Mouse (Mus musculus): ENCODE data around the gene Zscan21. TPM values are rescaled to one million over a fixed set of nuclear protein-coding genes. Genes with fewer than 3 reads are reported as not detected.
"Not testable (repeated sequence)": the region's sequence is repeated elsewhere in the genome, so short reads cannot be mapped to it uniquely, and the experiment has no call there.

Zscan21 gene
- polyA plus RNA-seq, 1 experiment from 2014 or later: 58.1 TPM

DNA sequence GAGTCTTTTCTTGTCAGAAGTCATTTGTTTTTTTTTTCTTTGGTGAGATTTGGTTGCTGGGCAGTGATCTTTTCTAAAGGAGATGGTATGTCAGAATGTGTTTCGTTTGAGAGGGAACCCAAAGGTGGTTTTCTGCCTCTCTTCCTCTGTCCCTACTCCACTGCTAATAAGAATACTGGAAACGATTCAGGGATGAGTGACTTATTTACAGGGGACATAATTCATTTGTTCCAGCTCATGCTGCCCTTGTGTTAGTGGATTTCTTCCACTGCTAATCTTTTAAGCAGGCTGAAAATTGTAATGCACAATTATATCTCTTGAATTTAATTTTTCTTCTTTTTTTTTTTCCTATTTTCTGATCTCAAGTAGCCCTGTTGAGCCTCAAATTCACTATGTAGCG is 29.9 kb upstream of the Zscan21 start:
- no peak for ATAC-seq (ENCODE audit: insufficient number of reproducible peaks, low FRiP score, low TSS enrichment, low read depth)
- Histone ChIP-seq H3K27me3 (no peaks in the 10 kb centered on the region; the same call in 1 of the 2 replicates), H3K27ac (replicated peaks) (no peak overlapping the region), H3K4me3 (replicated peaks) (no peak overlapping the region), H3K9me3 (replicated peaks) (no peaks in the 10 kb centered on the region), H3K36me3 (peaks cover 4% of the 10 kb centered on the region; the same call in 1 of the 2 replicates), H3K4me1 (peaks cover 8% of the 10 kb centered on the region; the same call in 1 of the 2 replicates), H3K4me2 (replicated peaks) (no peak overlapping the region), H3K9ac (no peak overlapping the region)
- WGBS: 81% methylated on average over 3 of the region's 3 CpGs

DNA sequence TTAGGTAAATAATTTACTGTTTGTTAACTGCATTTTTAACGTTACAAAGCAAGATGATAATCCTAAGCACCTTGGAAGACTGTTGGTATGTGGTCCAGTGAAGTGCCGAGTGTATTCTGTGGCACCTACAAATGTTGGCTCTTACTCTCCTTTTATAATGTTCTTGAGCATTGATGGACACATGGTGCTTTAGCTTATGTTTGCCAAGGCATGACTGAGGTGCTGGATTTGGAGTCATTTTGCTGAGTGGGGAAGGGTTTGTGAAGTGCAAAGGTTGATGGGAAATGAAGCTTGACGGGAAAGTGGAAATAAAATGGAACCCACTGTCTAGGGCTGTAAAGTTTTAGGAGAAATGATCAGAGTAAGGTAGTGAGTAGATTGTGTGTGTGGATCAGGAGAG is 28.3 kb upstream of the Zscan21 start:
- Histone ChIP-seq H3K4me1 (peaks cover 8% of the 10 kb centered on the region; the same call in 1 of the 2 replicates), H3K9ac (no peak overlapping the region), H3K4me3 (replicated peaks) (no peak overlapping the region), H3K27me3 (no peaks in the 10 kb centered on the region), H3K4me2 (replicated peaks) (no peak overlapping the region), H3K27ac (replicated peaks) (no peak overlapping the region), H3K36me3 (peaks cover 10% of the 10 kb centered on the region), H3K9me3 (replicated peaks) (no peaks in the 10 kb centered on the region)
- 86% methylated on average over 3 of the region's 3 CpGs for WGBS
- ATAC-seq (ENCODE audit: insufficient number of reproducible peaks, low FRiP score, low TSS enrichment, low read depth): no peak

DNA sequence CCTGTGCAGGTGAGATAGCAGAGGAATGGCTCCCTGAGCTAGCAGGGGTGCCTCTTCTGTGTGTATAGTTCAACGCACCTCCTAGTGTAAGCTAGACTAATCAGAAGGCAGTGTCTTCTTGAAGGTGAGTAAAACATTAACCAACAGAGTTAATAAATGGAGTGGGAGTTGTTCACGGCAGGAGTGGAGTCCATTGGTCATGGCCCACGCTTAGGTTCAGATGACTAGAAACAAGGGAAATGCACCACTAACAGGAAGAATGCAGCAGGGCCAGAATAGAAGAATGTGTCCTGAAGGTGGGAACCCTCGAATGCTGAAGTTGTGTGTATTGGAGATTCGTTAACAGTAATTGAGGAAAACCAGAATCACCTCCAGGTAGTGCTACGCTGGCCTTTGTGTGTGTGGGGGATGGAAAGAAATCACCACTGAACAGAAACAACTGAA is 27.6 kb upstream of the Zscan21 start:
- no peak overlapping the region for H3K4me2 ChIP-seq (replicated peaks)
- no peaks in the 10 kb centered on the region for H3K9me3 ChIP-seq (replicated peaks)
- 87% methylated on average over 6 of the region's 6 CpGs for WGBS
- H3K27ac ChIP-seq (replicated peaks): no peak overlapping the region
- ATAC-seq (ENCODE audit: insufficient number of reproducible peaks, low FRiP score, low TSS enrichment, low read depth): no peak
- H3K27me3 ChIP-seq: no peaks in the 10 kb centered on the region
- no peak overlapping the region for H3K9ac ChIP-seq
- H3K36me3 ChIP-seq: peaks cover 17% of the 10 kb centered on the region
- peaks cover 8% of the 10 kb centered on the region; the same call in 1 of the 2 replicates for H3K4me1 ChIP-seq
- no peak overlapping the region for H3K4me3 ChIP-seq (replicated peaks)

DNA sequence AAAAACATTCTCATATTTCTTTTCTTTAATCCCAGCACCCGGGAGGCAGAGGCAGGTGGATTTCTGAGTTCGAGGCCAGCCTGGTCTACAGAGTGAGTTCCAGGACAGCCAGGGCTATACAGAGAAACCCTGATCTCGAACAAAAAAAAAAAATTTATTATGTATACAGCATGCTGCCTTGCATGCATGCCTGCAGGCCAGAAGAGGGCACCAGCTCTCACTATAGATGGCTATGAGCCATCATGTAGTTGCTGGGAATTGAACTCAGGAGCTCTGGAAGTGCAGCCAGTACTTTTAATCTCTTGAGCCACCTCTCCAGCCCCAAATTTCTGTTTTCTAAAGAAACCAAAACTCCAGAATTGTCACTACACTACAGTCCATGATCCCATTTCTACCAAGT is 26.4 kb upstream of the Zscan21 start:
- H3K36me3 ChIP-seq: peaks cover 26% of the 10 kb centered on the region
- H3K27me3 ChIP-seq: no peaks in the 10 kb centered on the region

DNA sequence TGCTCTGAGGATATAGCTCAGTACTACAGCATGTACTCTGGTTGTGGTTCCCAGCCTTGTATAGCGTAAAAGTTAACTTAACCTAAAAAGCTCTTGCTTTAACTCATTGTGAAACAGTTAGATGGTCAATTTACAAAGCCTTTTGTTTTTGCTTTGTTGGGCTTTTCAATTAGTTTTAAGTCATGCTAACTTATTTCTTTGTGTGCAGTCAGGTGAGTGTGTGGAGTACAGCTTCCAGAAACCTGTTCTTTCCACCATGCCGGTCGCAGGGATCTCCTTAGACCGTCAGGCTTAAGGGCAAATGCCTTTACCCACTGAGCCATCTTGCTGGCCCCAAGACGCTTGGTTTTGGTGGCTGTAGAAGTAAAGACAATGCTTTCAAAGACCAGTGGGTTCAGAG is 26.0 kb upstream of the Zscan21 start:
- Histone ChIP-seq H3K4me2 (replicated peaks) (no peak overlapping the region), H3K27me3 (no peaks in the 10 kb centered on the region), H3K27ac (replicated peaks) (no peak overlapping the region), H3K36me3 (peaks cover 28% of the 10 kb centered on the region), H3K9ac (no peak overlapping the region), H3K4me3 (replicated peaks) (no peak overlapping the region), H3K9me3 (replicated peaks) (no peaks in the 10 kb centered on the region), H3K4me1 (peaks cover 8% of the 10 kb centered on the region; the same call in 1 of the 2 replicates)
- 94% methylated on average over 5 of the region's 5 CpGs for WGBS
- no peak for ATAC-seq (ENCODE audit: insufficient number of reproducible peaks, low FRiP score, low TSS enrichment, low read depth)

More for the DNA sequence above, 26.4 kb upstream of the Zscan21 start:
- H3K4me1 ChIP-seq: peaks cover 8% of the 10 kb centered on the region; the same call in 1 of the 2 replicates
- no peak overlapping the region for H3K27ac ChIP-seq (replicated peaks)
- ATAC-seq (ENCODE audit: insufficient number of reproducible peaks, low FRiP score, low TSS enrichment, low read depth): no peak
- H3K4me2 ChIP-seq (replicated peaks): no peak overlapping the region
- WGBS: 74% methylated on average over 3 of the region's 3 CpGs
- no peaks in the 10 kb centered on the region for H3K9me3 ChIP-seq (replicated peaks)
- no peak overlapping the region for H3K9ac ChIP-seq
- no peak overlapping the region for H3K4me3 ChIP-seq (replicated peaks)

DNA sequence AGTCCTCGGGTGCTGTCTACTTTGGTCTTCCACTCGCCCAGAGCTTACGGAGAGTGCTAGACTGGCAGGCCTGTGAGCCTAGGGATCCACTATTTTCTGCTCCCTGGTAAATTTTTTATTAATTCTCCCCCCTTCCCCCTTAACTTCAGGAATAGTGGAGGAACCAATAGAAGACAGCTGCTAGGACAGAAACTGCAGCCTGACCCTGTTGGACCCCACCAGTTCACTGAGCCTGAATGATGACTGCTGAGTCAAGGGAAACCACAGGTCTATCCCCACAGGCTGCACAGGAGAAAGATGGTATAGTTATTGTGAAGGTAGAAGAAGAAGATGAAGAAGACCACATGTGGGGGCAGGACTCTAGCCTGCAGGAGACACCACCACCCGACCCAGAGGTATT is 23.9 kb upstream of the Zscan21 start:
- ATAC-seq (ENCODE audit: insufficient number of reproducible peaks, low FRiP score, low TSS enrichment, low read depth): no peak
- Histone ChIP-seq H3K36me3 (peaks cover 49% of the 10 kb centered on the region), H3K27me3 (no peaks in the 10 kb centered on the region), H3K9me3 (replicated peaks) (no peaks in the 10 kb centered on the region), H3K9ac (no peak overlapping the region), H3K4me3 (replicated peaks) (no peak overlapping the region), H3K4me2 (replicated peaks) (no peak overlapping the region), H3K4me1 (no peaks in the 10 kb centered on the region), H3K27ac (replicated peaks) (no peak overlapping the region)
- WGBS: 95% methylated on average over 4 of the region's 4 CpGs

DNA sequence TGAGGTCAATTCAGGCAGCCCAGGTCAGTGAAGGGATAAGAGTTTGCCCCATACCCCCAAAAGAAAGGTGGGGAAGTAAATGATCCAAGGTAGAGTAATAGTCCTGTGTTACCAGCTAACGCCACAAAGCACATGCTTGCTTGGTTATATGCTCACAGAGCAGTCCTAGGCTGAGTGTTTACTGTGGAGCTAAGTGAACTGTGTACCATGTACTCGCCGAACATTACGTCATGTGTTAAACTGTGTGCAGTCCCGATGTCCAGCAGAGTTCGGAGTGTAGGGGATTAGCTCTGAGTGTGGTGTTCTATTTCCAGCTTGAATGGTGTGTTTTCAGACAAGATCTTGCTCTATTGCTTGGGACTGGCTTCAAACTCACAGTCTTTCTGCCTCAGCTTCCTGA is 22.2 kb upstream of the Zscan21 start:
- no peak overlapping the region for H3K4me2 ChIP-seq (replicated peaks)
- 94% methylated on average over 6 of the region's 6 CpGs for WGBS
- no peak overlapping the region for H3K9ac ChIP-seq
- no peak overlapping the region for H3K27ac ChIP-seq (replicated peaks)
- no peaks in the 10 kb centered on the region for H3K4me1 ChIP-seq
- H3K36me3 ChIP-seq: peaks cover 62% of the 10 kb centered on the region
- no peaks in the 10 kb centered on the region for H3K9me3 ChIP-seq (replicated peaks)
- no peaks in the 10 kb centered on the region for H3K27me3 ChIP-seq
- ATAC-seq (ENCODE audit: insufficient number of reproducible peaks, low FRiP score, low TSS enrichment, low read depth): no peak
- H3K4me3 ChIP-seq (replicated peaks): no peak overlapping the region

DNA sequence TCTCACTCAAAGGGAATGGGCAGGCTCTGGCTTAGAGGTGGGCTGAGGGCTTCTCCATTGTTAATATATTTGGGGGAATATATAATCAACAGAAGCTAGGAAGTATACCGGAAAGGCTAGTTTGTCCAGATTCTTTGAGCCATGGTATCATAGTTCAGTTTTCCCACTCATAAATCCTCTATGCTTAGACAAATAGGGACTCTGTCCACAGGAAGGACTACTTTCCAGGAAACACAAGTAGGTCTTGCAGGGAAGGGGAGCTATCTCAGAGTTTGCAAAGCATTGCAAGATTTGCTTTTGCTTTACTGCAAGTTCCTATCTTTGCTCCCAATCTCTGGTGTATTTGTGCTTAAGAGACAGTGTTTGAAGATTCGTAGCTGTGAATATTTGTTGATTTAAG is 11.7 kb upstream of the Zscan21 start:
- ATAC-seq (ENCODE audit: insufficient number of reproducible peaks, low FRiP score, low TSS enrichment, low read depth): no peak
- Histone ChIP-seq H3K4me3 (replicated peaks) (no peak overlapping the region), H3K27me3 (no peaks in the 10 kb centered on the region), H3K9ac (no peak overlapping the region), H3K9me3 (replicated peaks) (no peaks in the 10 kb centered on the region), H3K4me2 (replicated peaks) (no peak overlapping the region), H3K36me3 (peaks cover 55% of the 10 kb centered on the region), H3K27ac (replicated peaks) (no peak overlapping the region), H3K4me1 (no peaks in the 10 kb centered on the region)
- 88% methylated on average over 2 of the region's 2 CpGs for WGBS

DNA sequence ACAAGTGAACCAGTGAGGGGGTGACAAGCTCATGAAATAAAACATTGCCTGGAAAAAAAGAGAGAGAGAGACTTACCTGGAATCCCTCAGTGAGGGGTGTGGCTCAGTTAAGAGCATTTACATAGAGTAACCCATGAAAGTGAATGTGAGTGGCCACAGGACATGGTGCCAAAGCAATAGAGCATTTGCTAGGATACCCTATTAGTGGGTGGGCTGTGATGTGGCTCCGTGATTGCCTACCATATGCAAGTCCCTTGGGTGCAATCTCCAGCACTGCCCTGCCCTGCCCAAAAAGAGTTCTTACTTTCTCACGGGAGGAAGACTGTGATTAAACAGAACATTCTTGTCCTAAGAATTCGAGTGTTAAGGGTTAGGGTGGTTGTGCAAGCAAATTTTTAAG is 9.6 kb upstream of the Zscan21 start:
- no peak for ATAC-seq (ENCODE audit: insufficient number of reproducible peaks, low FRiP score, low TSS enrichment, low read depth)
- H3K4me2 ChIP-seq (replicated peaks): no peak overlapping the region
- peaks cover 34% of the 10 kb centered on the region for H3K36me3 ChIP-seq
- no peaks in the 10 kb centered on the region for H3K4me1 ChIP-seq
- no peak overlapping the region for H3K27ac ChIP-seq (replicated peaks)
- H3K4me3 ChIP-seq (replicated peaks): no peak overlapping the region
- no peak overlapping the region for H3K9ac ChIP-seq
- no peaks in the 10 kb centered on the region for H3K9me3 ChIP-seq (replicated peaks)
- H3K27me3 ChIP-seq: no peaks in the 10 kb centered on the region
- WGBS: 58% methylated on average over 3 of the region's 3 CpGs

DNA sequence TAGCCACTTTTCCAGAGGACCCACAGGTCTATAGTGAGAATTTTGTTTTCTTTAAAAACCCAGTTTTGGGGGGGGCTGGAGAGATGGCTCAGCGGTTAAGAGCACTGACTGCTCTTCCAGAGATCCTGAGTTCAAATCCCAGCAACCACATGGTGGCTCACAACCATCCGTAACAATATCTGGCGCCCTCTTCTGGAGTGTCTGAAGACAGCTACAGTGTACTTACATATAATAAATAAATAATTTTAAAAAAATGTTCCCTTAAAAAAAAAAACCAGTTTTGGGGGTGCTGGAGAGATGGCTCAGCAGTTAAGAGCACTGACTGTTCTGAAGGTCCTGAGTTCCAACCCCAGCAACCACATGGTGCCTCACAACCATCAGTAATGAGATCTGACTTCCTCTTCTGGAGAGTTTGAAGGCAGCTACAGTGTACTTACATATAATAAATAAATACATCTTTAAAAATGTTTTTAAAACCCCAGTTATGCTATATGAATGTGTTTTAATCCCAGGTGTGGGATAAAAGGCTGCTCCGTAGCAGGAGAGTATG is 6.8 kb upstream of the Zscan21 start:
- WGBS: 50% methylated on average over 4 of the region's 4 CpGs

DNA sequence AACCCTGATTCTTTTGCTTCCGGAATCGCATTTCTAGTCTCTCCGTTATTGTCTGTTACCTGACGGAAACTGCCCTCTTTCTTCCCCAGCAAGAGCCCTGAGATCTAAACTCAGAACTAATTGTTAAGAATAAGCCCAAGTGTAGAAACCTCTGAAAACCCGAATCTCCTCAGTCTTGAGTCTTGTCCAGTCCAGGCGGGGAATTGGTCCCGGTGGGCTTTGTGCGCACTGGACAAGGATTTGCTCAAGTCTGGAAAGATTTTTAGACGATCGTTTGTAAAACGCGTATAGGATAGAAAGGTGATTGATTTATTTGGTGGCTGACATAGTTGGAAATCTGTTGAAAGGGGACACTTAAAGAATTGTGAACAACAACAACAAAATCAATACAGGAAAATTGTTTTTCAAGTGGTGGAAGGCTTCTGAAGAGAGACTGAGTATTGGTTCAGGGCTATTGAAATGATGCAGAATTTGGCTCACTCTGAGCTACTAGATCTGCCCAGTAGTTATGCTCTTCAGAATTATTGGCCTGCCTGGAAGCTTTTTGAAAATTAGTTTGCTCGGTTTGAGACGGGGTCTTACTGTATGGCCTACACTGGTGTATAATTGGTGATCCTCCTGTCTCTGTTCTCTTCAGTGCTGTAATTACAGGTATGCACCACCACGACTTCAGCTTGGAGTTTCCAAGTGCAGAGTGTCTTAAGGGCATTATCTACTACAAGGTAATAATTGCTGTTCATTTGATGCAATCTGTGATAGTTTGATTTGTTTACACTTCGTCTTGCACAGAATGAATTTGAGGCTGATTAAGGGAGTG is 704 bp downstream of the Zscan21 start:
- H3K27me3 ChIP-seq: no peaks in the 10 kb centered on the region
- peaks cover 13% of the 10 kb centered on the region for H3K4me1 ChIP-seq
- peak; percentile 43 for ATAC-seq (ENCODE audit: insufficient number of reproducible peaks, low FRiP score, low TSS enrichment, low read depth)
- peak overlapping the region; percentile 55 for H3K9ac ChIP-seq
- H3K27ac ChIP-seq (replicated peaks): peak overlapping the region; percentile 98
- H3K4me3 ChIP-seq (replicated peaks): peak overlapping the region; percentile 75
- H3K9me3 ChIP-seq (replicated peaks): no peaks in the 10 kb centered on the region
- H3K4me2 ChIP-seq (replicated peaks): peak overlapping the region; percentile 58
- 2% methylated on average over 16 of the region's 16 CpGs for WGBS
- peaks cover 8% of the 10 kb centered on the region; the same call in 1 of the 2 replicates for H3K36me3 ChIP-seq

More for the DNA sequence above, 6.8 kb upstream of the Zscan21 start:
- not testable (repeated sequence) for H3K4me1 ChIP-seq; H3K27me3 ChIP-seq; H3K4me3 ChIP-seq (replicated peaks); H3K9me3 ChIP-seq (replicated peaks); H3K36me3 ChIP-seq; ATAC-seq (ENCODE audit: insufficient number of reproducible peaks, low FRiP score, low TSS enrichment, low read depth); H3K9ac ChIP-seq; H3K27ac ChIP-seq (replicated peaks); H3K4me2 ChIP-seq (replicated peaks)
